Mouse (Mus musculus) cerebellum, adult 2 months (tissue): Measurements from ENCODE around the gene Baz1b. TPM values are rescaled to one million over a fixed set of nuclear protein-coding genes. Genes with fewer than 3 reads are reported as not detected.

Source experiments
- DNase-seq, 2 experiments: peaks; one replicate each; pipeline ENCODE4 v3.0.0; 2021
- H3K27ac ChIP-seq: fragments of 200-500 bp; 2 replicates; pipeline ENCODE4 v1.5.1; 2012; ENCODE audit warnings: low read length, control low read depth, inconsistent platforms; ENCODE audit not compliant: insufficient read depth
- H3K27me3 ChIP-seq: fragments of 200-500 bp; 2 replicates; pipeline ENCODE4 v1.6.1; 2012; ENCODE audit warnings: inconsistent platforms, mild to moderate bottlenecking, low read length, moderate library complexity; ENCODE audit not compliant: control insufficient read depth, insufficient read depth
- H3K4me1 ChIP-seq: fragments of 200-500 bp; 2 replicates; pipeline ENCODE4 v1.6.1; 2011; ENCODE audit warnings: low read length; ENCODE audit not compliant: control insufficient read depth, insufficient read depth
- H3K4me3 ChIP-seq: fragments of 200-500 bp; replicated peaks from 2 replicates; pipeline ENCODE3; 2011; ENCODE audit warnings: mild to moderate bottlenecking, low read depth, low read length, control low read depth; ENCODE audit not compliant: insufficient read depth
- CTCF ChIP-seq: fragments of 200-500 bp; IDR thresholded peaks from 2 replicates; pipeline ENCODE4 v1.5.1; 2011; ENCODE audit warnings: low read depth, mild to moderate bottlenecking, control low read depth, low read length, moderate library complexity, borderline replicate concordance; ENCODE audit not compliant: insufficient read depth
- POLR2A ChIP-seq: fragments of 200-500 bp; IDR thresholded peaks from 2 replicates; pipeline ENCODE4 v1.6.1; 2011; ENCODE audit warnings: low read length, control low read depth, borderline replicate concordance; ENCODE audit not compliant: insufficient read depth
- WGBS: fragments of 180-500 bp; shearing (Covaris S2); methylation state at CpG from one replicate; pipeline ENCODE4 v1.1.7; 2018; 5-methylcytosine and 5-hydroxymethylcytosine counted together
- polyA plus RNA-seq: library from polyadenylated mRNA; depleted of rRNA; stranded (reverse); fragments of >200 nt; gene quantifications from 2 replicates; pipeline ENCODE4 v1.2.3, GENCODE M21; 2012; rRNA removed

Gene Baz1b
- polyA plus RNA-seq: 75.3 and 77.4 TPM in 2 replicates

DNA sequence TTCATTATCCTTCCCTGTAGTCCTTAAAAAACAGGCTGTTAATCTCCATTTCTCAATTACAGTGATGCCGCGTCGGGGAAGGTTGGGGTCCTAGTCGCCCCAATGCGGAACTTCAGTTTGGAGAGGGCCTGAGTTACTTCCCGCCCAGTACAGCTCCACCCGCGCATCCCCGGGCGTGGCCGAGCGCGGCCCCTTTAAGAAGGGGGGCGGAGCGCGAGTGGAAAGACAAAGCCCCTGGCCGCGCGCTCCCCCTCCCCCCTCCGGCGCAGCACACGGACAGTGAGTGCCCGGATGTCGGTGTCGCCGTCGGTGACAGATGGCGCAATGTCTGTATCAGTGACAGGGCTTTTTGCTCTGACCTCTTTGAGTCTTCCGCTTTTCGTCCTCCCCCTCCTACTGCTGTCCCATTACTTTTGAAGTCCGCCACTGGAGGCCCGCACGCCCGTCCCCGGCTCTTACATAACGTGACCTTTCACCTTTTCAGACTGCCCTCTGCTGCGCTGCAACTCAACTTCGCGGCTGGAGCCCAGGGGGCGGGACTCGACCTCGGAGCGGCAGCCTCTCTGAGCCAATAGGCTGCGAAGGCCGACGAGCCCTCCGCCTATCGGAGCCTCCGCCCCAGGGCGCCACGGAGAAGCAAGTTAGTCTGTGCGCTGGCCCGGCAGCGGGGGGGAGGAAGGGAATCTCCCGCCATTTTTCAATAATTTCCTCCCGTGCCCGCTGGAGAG, at the start of gene Baz1b:
Gene Baz1b, plus strand, starts transcription at position 644 of the 728 bp plus-strand sequence.
- TF ChIP-seq CTCF (no peak), POLR2A (peak; percentile 57)
- Histone ChIP-seq H3K27ac (peak within 1 kb of the TSS; percentile 89), H3K4me1 (peaks cover 18% of the 10 kb centered on the region), H3K4me3 (peak within 1 kb of the TSS; percentile 55), H3K27me3 (no peaks in the 10 kb centered on the region)
- peak; percentile 99 to 100 for DNase-seq
- under 1% methylated on average over 57 of the region's 57 CpGs for WGBS

DNA sequence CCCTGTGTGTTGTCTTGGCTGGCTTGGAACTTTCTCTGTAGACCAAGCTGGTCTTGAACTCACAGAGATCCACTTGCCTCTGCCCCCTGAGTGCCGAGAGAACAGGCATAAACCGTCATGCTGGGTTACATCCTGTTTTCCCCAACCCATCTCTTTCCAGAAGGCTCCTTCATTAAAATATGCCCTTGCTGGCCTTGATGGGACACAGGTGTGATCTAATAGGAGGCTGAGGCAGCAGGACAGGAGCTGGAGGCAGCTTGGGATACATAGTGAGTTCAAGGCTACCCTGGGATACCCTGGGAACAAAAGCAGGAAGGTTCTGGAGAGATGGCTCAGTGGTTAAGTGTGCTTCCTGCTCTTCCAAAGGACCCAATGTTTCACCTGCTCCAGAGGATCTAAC, 47.2 kb upstream of the Baz1b start:
- DNase-seq: no peak
- 71% methylated on average over 2 of the region's 2 CpGs for WGBS
- no peak overlapping the region for H3K4me3 ChIP-seq
- no peaks in the 10 kb centered on the region for H3K4me1 ChIP-seq
- H3K27me3 ChIP-seq: no peaks in the 10 kb centered on the region
- H3K27ac ChIP-seq: no peak overlapping the region
- TF ChIP-seq POLR2A: no peak
- no peak for TF ChIP-seq CTCF

DNA sequence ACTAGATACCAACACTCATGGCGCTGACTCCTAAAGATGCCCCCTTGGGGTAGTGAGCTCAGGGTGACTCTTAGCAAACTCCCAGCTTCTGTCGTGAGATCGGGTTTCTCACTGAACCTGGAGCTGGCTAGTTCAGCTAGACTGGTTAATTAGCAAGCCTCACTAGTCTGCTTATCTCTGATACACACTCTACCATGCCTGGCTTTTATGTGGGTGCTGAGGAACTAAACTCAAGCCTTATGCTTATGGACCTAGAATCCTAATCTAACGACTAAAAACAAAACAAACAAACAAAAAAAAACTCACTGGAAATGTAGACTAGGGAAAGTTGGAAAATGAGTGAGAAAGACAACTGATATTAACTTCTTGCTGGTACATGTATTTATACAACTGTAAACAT, 42.6 kb upstream of the Baz1b start:
- no peak for TF ChIP-seq CTCF
- TF ChIP-seq POLR2A: no peak
- 63% methylated on average over 4 of the region's 4 CpGs for WGBS
- no peak for DNase-seq
- no peak overlapping the region for H3K4me3 ChIP-seq
- no peaks in the 10 kb centered on the region for H3K4me1 ChIP-seq
- H3K27me3 ChIP-seq: no peaks in the 10 kb centered on the region
- no peak overlapping the region for H3K27ac ChIP-seq

DNA sequence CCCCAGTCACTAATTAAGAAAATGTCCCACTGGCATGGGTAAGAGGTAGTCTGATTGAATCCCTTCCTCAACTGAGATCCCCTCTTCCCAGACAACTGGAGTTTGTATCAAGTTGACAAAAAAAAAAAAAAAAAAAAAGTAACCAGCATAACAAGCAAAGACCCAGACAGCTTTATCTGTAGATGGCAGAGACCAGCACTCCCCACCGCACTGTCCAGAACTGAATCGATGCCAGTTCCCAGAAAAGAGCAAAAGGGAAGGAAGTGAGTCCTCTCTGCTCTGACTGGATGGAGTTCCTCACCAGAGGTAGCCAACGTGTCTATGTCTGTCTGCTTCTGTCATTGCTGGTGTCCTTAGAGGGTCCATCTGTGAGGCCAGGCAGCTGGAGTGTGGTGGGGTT, 41.5 kb upstream of the Baz1b start:
- WGBS: 84% methylated on average over 3 of the region's 3 CpGs
- Histone ChIP-seq H3K27ac (no peak overlapping the region), H3K4me3 (no peak overlapping the region), H3K4me1 (no peaks in the 10 kb centered on the region), H3K27me3 (no peaks in the 10 kb centered on the region)
- no peak for TF ChIP-seq POLR2A
- TF ChIP-seq CTCF: no peak
- DNase-seq: no peak

DNA sequence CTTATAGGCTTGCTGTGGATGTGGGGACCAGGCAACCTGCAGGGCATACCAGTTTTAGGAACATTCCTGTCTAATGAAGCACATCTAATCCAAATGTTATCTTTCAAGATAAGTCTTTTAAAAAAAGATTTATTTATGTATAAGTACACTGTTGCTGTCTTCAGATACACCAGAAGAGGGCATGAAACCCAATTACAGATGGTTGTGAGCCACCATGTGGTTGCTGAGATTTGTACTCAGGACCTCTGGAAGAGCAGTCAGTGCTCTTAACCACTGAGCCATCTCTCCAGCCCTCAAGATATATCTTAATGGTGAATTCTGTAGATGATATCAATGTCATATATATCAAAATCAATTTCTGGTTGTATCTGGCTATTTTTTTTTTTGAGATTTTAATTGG, 41.1 kb upstream of the Baz1b start:
- H3K27me3 ChIP-seq: no peaks in the 10 kb centered on the region
- DNase-seq: no peak
- no peak overlapping the region for H3K27ac ChIP-seq
- H3K4me3 ChIP-seq: no peak overlapping the region
- no peaks in the 10 kb centered on the region for H3K4me1 ChIP-seq
- TF ChIP-seq POLR2A: no peak
- no peak for TF ChIP-seq CTCF

DNA sequence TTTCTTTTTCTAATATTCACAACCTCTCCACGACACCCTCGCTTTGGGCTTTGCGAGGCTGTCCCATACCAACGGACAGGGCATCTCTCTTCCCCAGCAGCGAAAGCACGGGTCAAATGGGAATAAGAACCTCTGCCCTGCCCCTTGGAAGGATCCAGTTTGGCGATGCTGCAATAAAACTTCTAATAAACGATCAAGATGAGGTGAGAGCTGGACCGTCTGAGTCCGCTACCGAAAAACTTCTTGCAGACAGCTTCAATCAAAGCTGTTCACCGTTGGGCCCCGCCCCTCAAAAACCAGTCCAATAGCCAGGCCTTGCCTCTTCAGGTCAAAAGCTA, 38.4 kb upstream of the Baz1b start:
- Histone ChIP-seq H3K27ac (no peak overlapping the region), H3K4me1 (no peaks in the 10 kb centered on the region), H3K27me3 (no peaks in the 10 kb centered on the region), H3K4me3 (peak overlapping the region; percentile 77)
- no peak for DNase-seq
- TF ChIP-seq CTCF (no peak), POLR2A (no peak)
- under 1% methylated on average over 13 of the region's 13 CpGs for WGBS

- H3K27ac ChIP-seq: peak within 1 kb of the TSS; percentile 43
- WGBS: under 1% methylated on average over 63 of the region's 63 CpGs
- peak; percentile 87 for TF ChIP-seq POLR2A
- TF ChIP-seq CTCF: no peak
Measured at GRCm38 (mm10) chr5:135149053-135149819, 37.8 kb upstream of the Baz1b start, which contains the start of gene Tbl2. Gene Tbl2, plus strand, starts transcription at chr5:135149657.

GRCm38 (mm10) chr5:135149820-135150178, 37.3 kb upstream of the Baz1b start:
- no peaks in the 10 kb centered on the region for H3K27me3 ChIP-seq
- WGBS: under 1% methylated on average over 23 of the region's 23 CpGs
- H3K4me3 ChIP-seq: peak overlapping the region; percentile 77
- no peaks in the 10 kb centered on the region for H3K4me1 ChIP-seq
- DNase-seq: no peak
- TF ChIP-seq POLR2A: no peak
- TF ChIP-seq CTCF: no peak
- peak overlapping the region; percentile 43 for H3K27ac ChIP-seq

More at GRCm38 (mm10) chr5:135149053-135149819, 37.8 kb upstream of the Baz1b start, which contains the start of gene Tbl2:
- DNase-seq: peak; percentile 98 to 99
- no peaks in the 10 kb centered on the region for H3K27me3 ChIP-seq
- H3K4me1 ChIP-seq: no peaks in the 10 kb centered on the region
- H3K4me3 ChIP-seq: peak within 1 kb of the TSS; percentile 77
